Mouse (Mus musculus) G1E (cell line): ENCODE data around the gene Rnf215.
"Not testable (repeated sequence)": the region's sequence is repeated elsewhere in the genome, so short reads cannot be mapped to it uniquely, and the experiment has no call there.

Experiments used
- CTCF ChIP-seq: IDR thresholded peaks from 2 replicates; pipeline ENCODE4 v1.5.1; 2012; ENCODE audit warnings: low read depth, low read length, inconsistent platforms, mixed read lengths
- GATA1 ChIP-seq: IDR thresholded peaks from 2 replicates; pipeline ENCODE4 v1.6.1; 2012; ENCODE audit warnings: borderline replicate concordance, low read length, inconsistent platforms, mixed read lengths
- GATA2 ChIP-seq: IDR thresholded peaks from 2 replicates; pipeline ENCODE4 v1.6.1; 2012; ENCODE audit warnings: low read depth, low read length, inconsistent platforms, borderline replicate concordance
- POLR2AphosphoS5 ChIP-seq: IDR thresholded peaks from 2 replicates; pipeline ENCODE4 v1.6.1; 2012; ENCODE audit warnings: low read depth, low read length, inconsistent platforms; ENCODE audit not compliant: insufficient replicate concordance
- TAL1 ChIP-seq: conservative IDR thresholded peaks from 2 replicates; pipeline ENCODE4 v1.6.1; 2012; ENCODE audit warnings: low read depth, low read length, inconsistent platforms, mixed read lengths

GRCm38 (mm10) chr11:4114541-4114940 is 20.5 kb upstream of the Rnf215 start:
- not testable (repeated sequence) for TF ChIP-seq CTCF, TAL1, POLR2AphosphoS5, GATA1, GATA2
